Mouse (Mus musculus): ENCODE results near the gene Cip2a. TPM values are rescaled to one million over a fixed set of nuclear protein-coding genes. Genes with fewer than 3 reads are reported as not detected.

The Cip2a gene
- 1.4 and 1.9 TPM in 2 replicates for polyA plus RNA-seq (2012; rRNA removed)

DNA sequence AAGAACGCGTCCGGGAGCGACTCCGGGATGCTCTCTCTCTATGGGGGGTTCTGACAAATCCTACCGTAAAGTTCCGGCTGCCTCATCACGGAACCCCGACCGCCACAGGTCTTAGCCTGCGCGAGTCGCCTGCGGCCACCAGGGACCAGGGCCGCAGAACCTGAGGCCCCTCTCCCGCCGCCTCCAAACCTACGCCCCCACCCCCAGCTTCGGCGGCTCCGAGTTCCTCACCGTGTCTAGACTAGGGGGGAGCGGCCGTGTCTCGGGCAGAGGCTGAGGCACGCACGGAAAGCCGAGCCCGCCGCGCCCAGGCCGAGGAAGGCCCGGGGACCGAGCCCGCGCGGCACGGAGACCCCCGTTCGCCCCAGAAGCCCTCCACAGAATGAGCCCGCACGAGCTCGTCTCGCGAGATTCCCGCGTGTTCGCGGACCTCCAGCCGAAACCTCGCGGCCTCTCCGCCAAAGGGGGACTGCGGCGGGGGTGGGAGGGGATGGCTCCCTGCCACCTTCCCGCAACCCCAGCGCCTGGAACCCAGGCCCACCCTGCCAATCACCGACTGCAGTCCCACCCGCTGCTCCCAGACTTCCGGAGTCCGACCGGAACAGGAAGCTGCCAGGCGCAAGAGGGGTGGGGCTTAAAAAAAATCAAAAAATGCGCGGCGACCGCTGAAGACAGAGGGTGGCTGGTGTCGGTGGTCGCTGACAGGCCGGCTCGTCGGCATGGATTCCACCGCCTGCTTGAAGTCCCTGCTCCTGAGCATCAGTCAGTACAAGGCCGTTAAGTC lies at the start of gene Cip2a, which contains the start of gene Dzip3:
Gene Cip2a, plus strand, starts transcription at position 627 of the 784 bp plus-strand sequence.
Gene Dzip3, minus strand, starts transcription at position 607 of the 784 bp plus-strand sequence.
- H3K27ac ChIP-seq (ENCODE audit: insufficient read depth, low read length) = peak within 1 kb of the TSS; percentile 94
- TF ChIP-seq CTCF (IDR thresholded peaks at IDR 0.05; ENCODE audit: borderline replicate concordance, insufficient read depth, low read depth, low read length) = no peak
- peak; percentile 56; the same call in 1 of the 2 replicates for TF ChIP-seq POLR2A (IDR thresholded peaks at IDR 0.05; ENCODE audit: borderline replicate concordance, insufficient read depth, low read length)
- WGBS = under 1% methylated on average over 74 of the region's 74 CpGs
- H3K4me1 ChIP-seq (ENCODE audit: control insufficient read depth, insufficient read depth, low read length) = peaks cover 3% of the 10 kb centered on the region; the same call in 1 of the 2 replicates
- H3K4me3 ChIP-seq (replicated peaks; ENCODE audit: insufficient read depth, low read depth, low read length) = peak within 1 kb of the TSS; percentile 98
- peak; percentile 88 for DNase-seq
- no peaks in the 10 kb centered on the region for H3K27me3 ChIP-seq (ENCODE audit: control insufficient read depth, insufficient read depth, low read length)

DNA sequence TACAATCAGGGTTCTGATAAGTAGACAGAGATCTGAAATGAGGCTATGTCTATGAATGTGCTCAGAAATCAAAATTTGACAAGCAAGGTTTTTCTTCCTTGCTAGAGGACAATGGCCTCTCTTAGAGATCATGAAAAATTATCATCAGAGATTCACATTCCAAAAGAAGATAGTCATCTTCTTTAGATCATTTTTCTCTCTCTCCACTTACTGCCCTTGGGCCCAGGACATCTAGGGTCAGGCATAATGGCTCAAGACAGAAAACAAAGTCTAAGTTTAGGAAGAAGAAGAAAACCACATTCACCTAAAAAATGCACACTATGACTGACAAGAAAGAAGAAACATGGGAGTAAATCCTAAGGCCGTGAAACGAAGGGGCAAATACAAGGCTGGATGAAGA lies 21.0 kb upstream of the Cip2a start:
- no peaks in the 10 kb centered on the region for H3K4me1 ChIP-seq (ENCODE audit: control insufficient read depth, insufficient read depth, low read length)
- DNase-seq = no peak
- WGBS = 97% methylated on average over 2 of the region's 2 CpGs
- no peaks in the 10 kb centered on the region for H3K27me3 ChIP-seq (ENCODE audit: control insufficient read depth, insufficient read depth, low read length)
- H3K27ac ChIP-seq (ENCODE audit: insufficient read depth, low read length) = no peak overlapping the region
- H3K4me3 ChIP-seq (replicated peaks; ENCODE audit: insufficient read depth, low read depth, low read length) = no peak overlapping the region
- TF ChIP-seq CTCF (IDR thresholded peaks at IDR 0.05; ENCODE audit: borderline replicate concordance, insufficient read depth, low read depth, low read length) = no peak
- no peak for TF ChIP-seq POLR2A (IDR thresholded peaks at IDR 0.05; ENCODE audit: borderline replicate concordance, insufficient read depth, low read length)

GRCm38 (mm10) chr16:48973548-48973947 lies 20.4 kb upstream of the Cip2a start:
- no peaks in the 10 kb centered on the region for H3K4me1 ChIP-seq (ENCODE audit: control insufficient read depth, insufficient read depth, low read length)
- H3K27ac ChIP-seq (ENCODE audit: insufficient read depth, low read length) = no peak overlapping the region
- no peak for DNase-seq
- TF ChIP-seq POLR2A (IDR thresholded peaks at IDR 0.05; ENCODE audit: borderline replicate concordance, insufficient read depth, low read length) (no peak), CTCF (IDR thresholded peaks at IDR 0.05; ENCODE audit: borderline replicate concordance, insufficient read depth, low read depth, low read length) (no peak)
- 98% methylated on average over 1 of the region's 1 CpGs for WGBS
- no peak overlapping the region for H3K4me3 ChIP-seq (replicated peaks; ENCODE audit: insufficient read depth, low read depth, low read length)
- H3K27me3 ChIP-seq (ENCODE audit: control insufficient read depth, insufficient read depth, low read length) = no peaks in the 10 kb centered on the region

DNA sequence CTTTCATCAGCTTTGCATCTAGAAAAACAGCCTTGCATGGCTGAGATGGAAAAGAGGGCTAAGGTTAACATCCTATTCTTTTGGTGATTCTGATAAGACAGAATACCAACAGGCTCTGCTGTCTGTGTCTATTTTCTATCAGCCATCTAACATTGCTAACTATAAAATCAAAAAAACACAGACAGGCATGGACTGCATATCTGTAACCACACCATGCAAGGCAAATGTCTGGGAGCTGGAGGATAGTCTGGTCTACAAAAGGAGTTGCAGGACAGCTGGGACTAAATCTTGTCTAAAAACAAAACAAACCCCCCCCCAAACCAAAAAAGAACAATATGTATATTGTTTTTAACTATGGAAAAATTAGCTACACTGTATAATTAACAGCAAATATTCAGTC lies 14.0 kb upstream of the Cip2a start:
- Histone ChIP-seq H3K27me3 (ENCODE audit: control insufficient read depth, insufficient read depth, low read length) (no peaks in the 10 kb centered on the region), H3K4me3 (replicated peaks; ENCODE audit: insufficient read depth, low read depth, low read length) (no peak overlapping the region), H3K27ac (ENCODE audit: insufficient read depth, low read length) (no peak overlapping the region), H3K4me1 (ENCODE audit: control insufficient read depth, insufficient read depth, low read length) (no peaks in the 10 kb centered on the region)
- TF ChIP-seq POLR2A (IDR thresholded peaks at IDR 0.05; ENCODE audit: borderline replicate concordance, insufficient read depth, low read length) (no peak), CTCF (IDR thresholded peaks at IDR 0.05; ENCODE audit: borderline replicate concordance, insufficient read depth, low read depth, low read length) (no peak)
- no peak for DNase-seq

- H3K27ac ChIP-seq (ENCODE audit: insufficient read depth, low read length) = no peak overlapping the region
- H3K27me3 ChIP-seq (ENCODE audit: control insufficient read depth, insufficient read depth, low read length) = no peaks in the 10 kb centered on the region
- no peaks in the 10 kb centered on the region for H3K4me1 ChIP-seq (ENCODE audit: control insufficient read depth, insufficient read depth, low read length)
- H3K4me3 ChIP-seq (replicated peaks; ENCODE audit: insufficient read depth, low read depth, low read length) = no peak overlapping the region
- DNase-seq = no peak
- WGBS = 62% methylated on average over 5 of the region's 5 CpGs
- TF ChIP-seq CTCF (IDR thresholded peaks at IDR 0.05; ENCODE audit: borderline replicate concordance, insufficient read depth, low read depth, low read length) = no peak
- TF ChIP-seq POLR2A (IDR thresholded peaks at IDR 0.05; ENCODE audit: borderline replicate concordance, insufficient read depth, low read length) = no peak
These were observed 8.9 kb upstream of the Cip2a start for GRCm38 (mm10) chr16:48985034-48985627.

GRCm38 (mm10) chr16:48989700-48990099 lies 4.3 kb upstream of the Cip2a start:
- Histone ChIP-seq H3K4me1 (ENCODE audit: control insufficient read depth, insufficient read depth, low read length) (peaks cover 3% of the 10 kb centered on the region; the same call in 1 of the 2 replicates), H3K27me3 (ENCODE audit: control insufficient read depth, insufficient read depth, low read length) (no peaks in the 10 kb centered on the region), H3K4me3 (replicated peaks; ENCODE audit: insufficient read depth, low read depth, low read length) (no peak overlapping the region), H3K27ac (ENCODE audit: insufficient read depth, low read length) (no peak overlapping the region)
- no peak for TF ChIP-seq CTCF (IDR thresholded peaks at IDR 0.05; ENCODE audit: borderline replicate concordance, insufficient read depth, low read depth, low read length)
- DNase-seq = no peak

- DNase-seq = peak in 1 of 2 experiments; percentile 26
- H3K4me1 ChIP-seq (ENCODE audit: control insufficient read depth, insufficient read depth, low read length) = peaks cover 3% of the 10 kb centered on the region; the same call in 1 of the 2 replicates
- peak overlapping the region; percentile 98 for H3K4me3 ChIP-seq (replicated peaks; ENCODE audit: insufficient read depth, low read depth, low read length)
- TF ChIP-seq POLR2A (IDR thresholded peaks at IDR 0.05; ENCODE audit: borderline replicate concordance, insufficient read depth, low read length) (no peak), CTCF (IDR thresholded peaks at IDR 0.05; ENCODE audit: borderline replicate concordance, insufficient read depth, low read depth, low read length) (no peak)
- no peak overlapping the region for H3K27ac ChIP-seq (ENCODE audit: insufficient read depth, low read length)
- no peaks in the 10 kb centered on the region for H3K27me3 ChIP-seq (ENCODE audit: control insufficient read depth, insufficient read depth, low read length)
- WGBS = 7% methylated on average over 10 of the region's 10 CpGs
These were observed 1.4 kb upstream of the Cip2a start for GRCm38 (mm10) chr16:48992437-48993230.

Measured in cerebellum, adult 2 months (tissue).